Mouse (Mus musculus) thymus, adult 2 months (tissue): Measurements from ENCODE around the gene Pafah1b1. TPM values are rescaled to one million over a fixed set of nuclear protein-coding genes. Genes with fewer than 3 reads are reported as not detected.

ENCODE experiments used
- DNase-seq: peaks from one replicate; pipeline ENCODE4 v3.0.0; 2021
- H3K27ac ChIP-seq: fragments of 200-500 bp; 2 replicates; pipeline ENCODE4 v1.5.1; 2012; ENCODE audit warnings: low read length, control low read depth; ENCODE audit not compliant: control insufficient read depth, insufficient read depth
- H3K27me3 ChIP-seq: fragments of 200-500 bp; 2 replicates; pipeline ENCODE4 v1.6.1; 2012; ENCODE audit warnings: mild to moderate bottlenecking, low read length, moderate library complexity, mixed read lengths; ENCODE audit not compliant: control insufficient read depth, insufficient read depth
- H3K36me3 ChIP-seq: fragments of 200-500 bp; 2 replicates; pipeline ENCODE4 v1.6.1; 2012; ENCODE audit warnings: mild to moderate bottlenecking, low read length, moderate library complexity; ENCODE audit not compliant: control insufficient read depth, insufficient read depth
- H3K4me1 ChIP-seq: fragments of 200-500 bp; replicated peaks from 2 replicates; pipeline ENCODE4 v1.6.1; 2012; ENCODE audit warnings: low read length; ENCODE audit not compliant: control insufficient read depth, insufficient read depth
- H3K4me3 ChIP-seq: fragments of 200-500 bp; 2 replicates; pipeline ENCODE4 v1.5.1; 2012; ENCODE audit warnings: mild to moderate bottlenecking, low read length, control low read depth, moderate library complexity; ENCODE audit not compliant: control insufficient read depth, insufficient read depth
- CTCF ChIP-seq: fragments of 200-500 bp; IDR thresholded peaks from 2 replicates; pipeline ENCODE4 v1.5.1; 2012; ENCODE audit warnings: mild to moderate bottlenecking, control low read depth, low read length, moderate library complexity, borderline replicate concordance; ENCODE audit not compliant: control insufficient read depth, poor library complexity, insufficient read depth; ENCODE audit errors: extremely low read depth
- POLR2A ChIP-seq: fragments of 200-500 bp; IDR thresholded peaks from 2 replicates; pipeline ENCODE4 v1.6.1; 2012; ENCODE audit warnings: mild to moderate bottlenecking, low read length, control low read depth, moderate library complexity; ENCODE audit not compliant: control insufficient read depth, poor library complexity, insufficient read depth; ENCODE audit errors: extremely low read depth
- WGBS: fragments of 180-500 bp; shearing (Covaris S2); methylation state at CpG from one replicate; pipeline ENCODE4 v1.1.7; 2018; 5-methylcytosine and 5-hydroxymethylcytosine counted together
- polyA plus RNA-seq: library from polyadenylated mRNA; depleted of rRNA; stranded (reverse); fragments of >200 nt; gene quantifications from 2 replicates; pipeline ENCODE4 v1.2.3, GENCODE M21; 2012

Gene Pafah1b1
- polyA plus RNA-seq, 1 experiment = 27.2 TPM

DNA sequence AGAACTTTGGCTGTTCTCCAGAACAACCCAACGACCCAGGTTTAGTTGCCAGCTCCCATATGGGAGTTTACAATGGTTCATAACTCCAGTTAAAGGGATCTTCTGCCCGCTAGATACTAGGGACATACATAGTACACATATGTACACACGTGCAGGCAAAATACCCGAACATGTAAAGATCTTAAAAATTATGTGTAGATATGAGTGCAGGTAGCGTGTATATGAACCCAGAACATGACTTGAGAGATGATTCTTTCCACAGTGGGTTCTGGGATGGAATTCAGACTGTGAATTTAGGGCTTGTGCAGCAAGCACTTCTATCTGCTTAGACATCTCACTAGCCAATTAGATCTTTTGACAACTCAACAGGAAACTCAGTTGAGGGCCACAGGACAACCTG lies 52.6 kb downstream of the Pafah1b1 start:
- H3K27me3 ChIP-seq = no peaks in the 10 kb centered on the region
- H3K4me3 ChIP-seq = no peak overlapping the region
- H3K27ac ChIP-seq = no peak overlapping the region
- 93% methylated on average over 5 of the region's 5 CpGs for WGBS
- H3K36me3 ChIP-seq = peaks cover 22% of the 10 kb centered on the region
- H3K4me1 ChIP-seq = no peaks in the 10 kb centered on the region
- TF ChIP-seq CTCF = no peak
- TF ChIP-seq POLR2A = no peak
- no peak for DNase-seq

DNA sequence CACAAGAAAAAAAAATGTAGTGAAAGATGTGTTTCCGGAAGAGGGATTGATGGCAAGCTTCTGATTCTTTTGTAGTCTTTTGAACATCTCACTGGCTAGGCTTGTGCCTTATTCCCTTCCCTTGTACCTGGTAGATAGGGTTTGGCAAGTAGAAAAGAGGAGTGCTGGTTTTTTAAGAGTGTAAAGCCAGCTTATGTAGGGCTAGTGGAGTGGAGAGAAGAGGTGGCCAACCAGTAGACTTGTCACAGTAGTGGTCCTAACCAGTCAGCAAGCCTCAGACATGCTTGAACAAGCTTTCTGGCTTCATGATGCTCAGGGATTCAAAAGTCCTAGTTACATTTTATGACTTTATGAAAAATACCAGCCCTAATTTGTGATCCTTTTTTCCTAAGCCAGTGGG lies 53.5 kb downstream of the Pafah1b1 start:
- 94% methylated on average over 1 of the region's 1 CpGs for WGBS
- H3K27ac ChIP-seq = no peak overlapping the region
- H3K4me3 ChIP-seq = no peak overlapping the region
- H3K27me3 ChIP-seq = no peaks in the 10 kb centered on the region
- H3K4me1 ChIP-seq = no peaks in the 10 kb centered on the region
- no peak for TF ChIP-seq CTCF
- TF ChIP-seq POLR2A = no peak
- DNase-seq = no peak
- H3K36me3 ChIP-seq = peaks cover 17% of the 10 kb centered on the region

DNA sequence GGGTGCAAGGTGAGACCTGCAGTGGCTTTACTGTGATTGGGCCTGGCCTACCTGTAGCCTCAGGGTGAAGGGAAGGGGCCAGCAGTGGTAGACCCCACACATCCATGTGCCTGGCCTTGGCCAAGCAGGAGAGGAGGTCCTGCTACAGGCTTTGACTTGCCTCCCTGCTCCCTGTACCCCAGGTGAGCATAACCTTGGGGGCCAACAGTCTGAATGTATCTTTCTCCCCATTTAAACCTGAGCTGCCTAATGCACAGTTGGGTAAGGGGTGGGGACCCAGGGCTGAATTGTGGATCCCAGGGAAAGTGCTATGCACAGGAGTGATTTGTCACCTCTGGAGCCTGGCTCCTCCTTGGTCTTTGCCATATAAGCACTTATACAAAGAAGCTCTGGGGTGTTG lies 54.3 kb downstream of the Pafah1b1 start:
- Histone ChIP-seq H3K27me3 (no peaks in the 10 kb centered on the region), H3K36me3 (peaks cover 14% of the 10 kb centered on the region), H3K27ac (no peak overlapping the region), H3K4me1 (no peaks in the 10 kb centered on the region), H3K4me3 (no peak overlapping the region)
- no peak for TF ChIP-seq CTCF
- TF ChIP-seq POLR2A = no peak
- DNase-seq = no peak

DNA sequence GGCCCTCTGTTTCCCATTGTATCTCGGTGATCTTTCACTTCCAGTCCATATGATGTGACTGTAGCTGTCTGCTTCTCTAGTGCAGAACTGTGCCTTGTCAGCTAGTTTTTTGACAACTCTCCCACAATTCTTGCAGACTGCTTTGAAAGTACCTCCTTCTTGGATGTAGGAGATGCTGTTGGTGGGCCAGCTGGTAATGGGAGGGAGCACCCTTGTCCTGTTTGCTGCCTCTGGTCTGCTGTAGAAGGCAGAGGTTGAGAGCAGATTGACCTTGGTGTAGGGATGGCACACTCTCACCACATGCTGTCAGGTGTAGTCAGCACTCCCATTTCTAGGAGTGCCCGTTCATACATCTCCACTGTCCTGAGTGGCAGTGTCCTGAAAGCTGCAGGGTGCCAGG lies 55.5 kb downstream of the Pafah1b1 start:
- TF ChIP-seq POLR2A = no peak
- TF ChIP-seq CTCF = no peak
- 0 out of 2 replicates have a peak, but pooled peaks cover 3% of the 10 kb centered on the region for H3K4me1 ChIP-seq
- H3K4me3 ChIP-seq = no peak overlapping the region
- peaks cover 2% of the 10 kb centered on the region; the same call in 1 of the 2 replicates for H3K36me3 ChIP-seq
- 95% methylated on average over 2 of the region's 2 CpGs for WGBS
- H3K27me3 ChIP-seq = no peaks in the 10 kb centered on the region
- no peak overlapping the region for H3K27ac ChIP-seq
- DNase-seq = no peak

DNA sequence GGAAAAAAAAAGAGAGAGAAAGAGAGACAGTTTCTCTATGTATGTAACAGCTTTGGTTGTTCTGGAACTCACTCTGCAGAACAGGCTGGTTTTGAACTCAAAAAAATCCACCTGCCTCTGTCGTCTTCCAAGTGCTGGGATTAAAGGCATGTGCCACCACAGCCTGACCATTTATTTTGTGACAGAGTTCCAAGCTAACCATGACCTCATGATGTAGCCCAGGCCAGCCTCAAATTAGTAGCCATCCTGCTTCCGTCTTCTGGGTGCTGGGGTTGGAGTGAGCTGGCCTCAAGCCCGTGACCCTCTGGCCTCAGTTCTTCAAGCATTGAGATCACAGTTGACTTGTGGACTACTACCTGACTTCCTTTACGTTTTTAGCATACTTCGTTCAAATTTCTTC lies 56.0 kb downstream of the Pafah1b1 start:
- TF ChIP-seq POLR2A (no peak), CTCF (no peak)
- H3K4me3 ChIP-seq = no peak overlapping the region
- H3K36me3 ChIP-seq = no peaks in the 10 kb centered on the region; the same call in 1 of the 2 replicates
- H3K27ac ChIP-seq = no peak overlapping the region
- H3K4me1 ChIP-seq = 0 out of 2 replicates have a peak, but pooled peaks cover 3% of the 10 kb centered on the region
- WGBS = 94% methylated on average over 5 of the region's 5 CpGs
- DNase-seq = no peak
- H3K27me3 ChIP-seq = no peaks in the 10 kb centered on the region

DNA sequence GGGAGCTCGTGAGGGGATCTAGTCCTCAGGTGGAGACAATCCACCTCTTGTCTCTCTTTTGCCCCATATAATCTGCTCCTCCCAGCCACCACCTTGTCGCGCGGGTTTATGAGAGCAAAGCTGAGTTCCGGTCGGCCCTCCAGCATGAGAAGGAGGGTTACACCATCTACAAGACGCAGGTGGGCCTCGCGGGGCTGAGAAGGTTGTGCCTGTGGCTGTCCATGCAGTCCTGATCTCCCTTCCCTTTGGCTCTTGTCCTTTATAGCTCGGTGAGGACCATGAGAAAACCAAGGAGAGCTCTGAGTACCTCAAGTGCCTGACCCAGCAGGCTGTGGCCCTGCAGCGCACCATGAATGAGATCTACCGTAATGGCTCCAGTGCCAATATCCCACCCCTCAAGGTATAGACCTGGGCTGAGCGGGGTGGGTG lies 56.9 kb downstream of the Pafah1b1 start:
- 98% methylated on average over 13 of the region's 13 CpGs for WGBS
- H3K36me3 ChIP-seq = no peaks in the 10 kb centered on the region
- TF ChIP-seq POLR2A (no peak), CTCF (no peak)
- H3K27me3 ChIP-seq = no peaks in the 10 kb centered on the region
- H3K4me1 ChIP-seq = 0 out of 2 replicates have a peak, but pooled peaks cover 3% of the 10 kb centered on the region
- H3K4me3 ChIP-seq = no peak overlapping the region
- H3K27ac ChIP-seq = no peak overlapping the region
- no peak for DNase-seq
